Mouse (Mus musculus): ENCODE measurements around the gene Samd14. TPM values are rescaled to one million over a fixed set of nuclear protein-coding genes. Genes with fewer than 3 reads are reported as not detected.

Gene Samd14
- polyA plus RNA-seq, 1 experiment from 2014 or later: 89.2 TPM

DNA sequence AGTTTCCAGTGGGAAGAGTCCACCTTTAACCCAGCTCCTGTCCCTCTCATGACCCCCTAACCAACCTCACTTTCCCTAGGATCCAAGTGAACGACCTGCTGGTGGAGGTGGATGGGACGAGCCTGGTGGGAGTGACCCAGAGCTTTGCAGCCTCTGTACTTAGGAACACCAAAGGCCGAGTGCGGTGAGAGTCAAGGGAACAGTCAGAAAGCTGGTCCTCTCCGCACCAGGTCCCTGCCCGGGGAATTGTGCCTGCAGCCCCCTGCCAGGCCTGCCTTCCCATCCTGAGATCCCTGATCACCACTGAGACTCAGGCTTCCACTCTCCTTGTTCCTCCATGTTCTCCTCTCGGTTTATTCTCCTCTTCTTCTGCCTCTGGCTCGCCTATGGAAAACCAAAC lies 9.6 kb upstream of the Samd14 start:
- 80% methylated on average over 8 of the region's 8 CpGs for WGBS
- Histone ChIP-seq H3K9me3 (replicated peaks) (no peaks in the 10 kb centered on the region), H3K4me1 (peaks cover 48% of the 10 kb centered on the region), H3K4me3 (no peak overlapping the region), H3K27me3 (no peaks in the 10 kb centered on the region), H3K9ac (0 out of 2 replicates have a peak overlapping the region, but pooled peaks have one; percentile 36), H3K4me2 (no peak overlapping the region), H3K36me3 (ENCODE audit: poor library complexity, severe bottlenecking) (peaks cover 91% of the 10 kb centered on the region), H3K27ac (peak overlapping the region; percentile 77)
- no peak for ATAC-seq

DNA sequence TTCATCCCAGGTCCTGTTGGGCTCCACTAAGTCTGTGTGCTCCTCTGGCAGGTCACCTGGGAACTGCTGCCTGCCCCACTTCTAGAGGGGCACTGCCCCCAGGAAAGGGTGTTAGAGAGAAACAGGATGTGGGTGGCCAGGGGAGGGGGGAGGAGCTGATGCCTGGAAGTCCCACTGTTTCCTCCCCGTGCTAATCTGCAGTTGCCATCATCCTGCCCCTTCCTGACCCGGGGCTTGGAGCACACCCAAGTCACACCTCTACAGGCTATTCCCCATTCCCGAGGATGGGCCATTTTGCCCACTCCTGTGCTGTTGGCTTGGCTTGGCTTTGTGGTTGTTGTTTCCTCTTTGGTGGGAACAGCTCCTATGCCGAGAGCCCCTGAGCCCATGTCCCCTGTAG lies 9.1 kb upstream of the Samd14 start:
- Histone ChIP-seq H3K27ac (peak overlapping the region; percentile 77), H3K4me2 (peak overlapping the region; percentile 10; the same call in 1 of the 2 replicates), H3K27me3 (no peaks in the 10 kb centered on the region), H3K9ac (peak overlapping the region; percentile 36; the same call in 1 of the 2 replicates), H3K9me3 (replicated peaks) (no peaks in the 10 kb centered on the region), H3K4me3 (no peak overlapping the region), H3K36me3 (ENCODE audit: poor library complexity, severe bottlenecking) (peaks cover 93% of the 10 kb centered on the region), H3K4me1 (peaks cover 45% of the 10 kb centered on the region)
- ATAC-seq: no peak; the same call in 1 of the 2 replicates
- WGBS: 50% methylated on average over 4 of the region's 4 CpGs

DNA sequence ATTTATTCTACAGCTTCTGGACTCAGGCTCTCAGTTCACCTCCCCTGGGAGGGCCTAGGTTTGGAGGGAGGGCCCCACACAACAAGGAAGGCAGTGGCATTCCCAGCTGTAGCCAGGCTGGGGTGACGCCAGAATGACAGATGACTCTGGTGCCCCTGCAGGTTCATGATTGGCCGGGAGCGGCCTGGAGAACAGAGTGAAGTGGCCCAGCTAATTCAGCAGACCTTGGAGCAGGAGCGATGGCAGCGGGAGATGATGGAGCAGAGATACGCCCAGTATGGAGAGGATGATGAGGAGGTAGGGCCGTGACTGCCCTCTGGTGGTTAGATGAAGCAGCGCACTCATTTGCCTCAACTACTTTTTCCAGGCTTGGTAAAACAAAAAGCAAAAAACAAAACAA lies 8.6 kb upstream of the Samd14 start:
- under 1% methylated on average over 8 of the region's 8 CpGs for WGBS
- Histone ChIP-seq H3K9ac (peak overlapping the region; percentile 36; the same call in 1 of the 2 replicates), H3K4me2 (peak overlapping the region; percentile 10; the same call in 1 of the 2 replicates), H3K36me3 (ENCODE audit: poor library complexity, severe bottlenecking) (peaks cover 95% of the 10 kb centered on the region), H3K27ac (peak overlapping the region; percentile 77), H3K27me3 (no peaks in the 10 kb centered on the region), H3K4me3 (no peak overlapping the region), H3K4me1 (peaks cover 45% of the 10 kb centered on the region), H3K9me3 (replicated peaks) (no peaks in the 10 kb centered on the region)
- peak; percentile 74 for ATAC-seq

DNA sequence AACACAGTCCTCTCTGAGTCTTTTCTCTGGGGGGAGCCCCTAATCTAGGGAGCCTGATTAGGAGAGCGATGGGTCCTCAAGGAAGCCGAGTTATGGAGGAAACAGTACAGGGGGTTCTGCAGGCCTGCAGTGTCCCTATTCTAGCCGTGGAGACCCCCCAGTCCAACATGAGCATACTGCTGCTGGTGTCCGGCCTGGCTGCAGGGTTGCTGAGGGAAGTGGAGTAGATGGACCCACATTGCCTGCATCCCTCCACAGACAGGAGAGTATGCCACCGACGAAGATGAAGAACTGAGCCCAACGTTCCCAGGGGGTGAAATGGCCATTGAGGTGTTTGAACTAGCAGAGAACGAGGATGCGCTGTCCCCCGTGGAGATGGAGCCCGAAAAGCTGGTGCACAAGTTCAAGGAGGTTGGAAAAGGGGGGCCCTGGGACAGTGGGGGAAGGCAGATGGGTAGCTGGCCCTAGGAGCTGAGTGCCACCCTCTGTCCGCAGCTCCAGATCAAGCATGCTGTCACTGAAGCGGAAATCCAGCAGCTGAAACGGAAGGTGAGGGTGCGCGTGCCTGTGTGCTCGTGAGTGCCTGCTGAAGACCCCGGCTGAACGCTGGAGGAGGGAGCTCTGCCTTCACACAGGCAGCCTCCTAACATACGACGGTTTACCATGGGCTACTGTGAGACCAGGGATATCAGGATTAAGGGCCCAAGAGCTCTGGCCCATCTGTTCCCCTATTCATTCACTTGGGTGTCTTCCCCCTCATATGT lies 7.9 kb upstream of the Samd14 start:
- H3K9ac ChIP-seq: no peak overlapping the region
- peaks cover 88% of the 10 kb centered on the region for H3K36me3 ChIP-seq (ENCODE audit: poor library complexity, severe bottlenecking)
- 91% methylated on average over 21 of the region's 21 CpGs for WGBS

DNA sequence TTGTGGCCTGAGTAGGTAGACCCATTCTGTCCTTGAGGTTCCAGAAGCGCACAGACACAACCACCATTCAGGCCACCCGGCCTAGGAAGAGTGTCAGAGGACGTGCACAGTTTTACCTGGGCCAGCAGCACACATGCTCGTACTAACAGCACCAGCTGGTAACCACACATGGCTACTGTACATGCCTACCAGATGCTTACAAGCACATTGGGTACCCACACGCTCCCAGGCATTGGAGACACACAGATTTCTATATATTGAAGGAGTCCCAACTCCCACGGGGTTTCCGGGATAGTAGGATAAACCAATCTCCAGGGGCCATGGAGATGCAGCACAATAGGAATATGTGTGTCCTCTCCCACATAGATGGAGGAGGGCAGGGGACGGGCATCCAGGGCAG lies 7.0 kb upstream of the Samd14 start:
- Histone ChIP-seq H3K27me3 (no peaks in the 10 kb centered on the region), H3K4me2 (no peak overlapping the region), H3K36me3 (ENCODE audit: poor library complexity, severe bottlenecking) (peaks cover 78% of the 10 kb centered on the region), H3K27ac (no peak overlapping the region), H3K9ac (no peak overlapping the region), H3K4me1 (peaks cover 43% of the 10 kb centered on the region), H3K9me3 (replicated peaks) (no peaks in the 10 kb centered on the region), H3K4me3 (no peak overlapping the region)
- ATAC-seq: no peak
- WGBS: 95% methylated on average over 8 of the region's 8 CpGs

More for the DNA sequence above, 7.9 kb upstream of the Samd14 start:
- Histone ChIP-seq H3K4me1 (peaks cover 44% of the 10 kb centered on the region), H3K27ac (no peak overlapping the region), H3K27me3 (no peaks in the 10 kb centered on the region), H3K9me3 (replicated peaks) (no peaks in the 10 kb centered on the region), H3K4me2 (no peak overlapping the region), H3K4me3 (no peak overlapping the region)
- ATAC-seq: no peak

DNA sequence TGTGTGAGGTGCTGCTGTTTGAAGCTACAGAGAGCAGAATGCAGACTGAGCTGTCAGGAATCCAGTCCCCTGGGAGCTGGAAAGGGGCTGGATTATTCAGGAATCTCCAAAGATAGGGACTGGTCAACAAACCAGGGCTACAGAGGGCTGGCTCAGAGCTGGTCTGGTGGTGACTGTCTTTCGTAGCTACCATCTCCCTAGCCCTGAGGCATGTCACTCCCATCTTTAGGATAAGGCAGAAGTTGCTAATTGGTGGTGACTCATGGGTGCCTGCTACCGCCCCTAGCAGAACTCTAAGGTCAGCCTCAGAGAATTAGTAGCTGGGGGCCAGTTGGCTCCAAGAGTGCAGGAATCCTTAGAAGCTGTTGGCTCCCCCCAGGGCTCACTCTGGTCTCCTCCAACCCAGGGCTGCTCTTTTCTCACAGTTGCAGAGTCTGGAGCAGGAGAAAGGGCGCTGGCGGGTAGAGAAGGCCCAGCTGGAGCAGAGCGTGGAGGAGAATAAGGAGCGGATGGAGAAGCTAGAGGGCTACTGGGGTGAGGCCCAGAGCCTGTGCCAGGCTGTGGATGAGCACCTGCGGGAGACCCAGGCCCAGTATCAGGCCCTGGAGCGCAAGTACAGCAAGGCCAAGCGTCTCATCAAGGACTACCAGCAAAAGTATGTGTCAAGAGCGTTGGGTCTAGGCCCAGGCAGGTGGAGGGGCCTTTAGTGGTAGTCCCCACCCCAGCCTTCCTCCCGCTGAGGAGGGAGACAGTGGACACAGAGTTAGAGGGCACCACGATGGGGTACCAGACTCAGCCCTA lies 5.3 kb upstream of the Samd14 start:
- Histone ChIP-seq H3K4me1 (peaks cover 41% of the 10 kb centered on the region), H3K9me3 (replicated peaks) (no peaks in the 10 kb centered on the region), H3K4me2 (no peak overlapping the region), H3K27me3 (no peaks in the 10 kb centered on the region), H3K9ac (no peak overlapping the region), H3K27ac (peak overlapping the region; percentile 20; the same call in 1 of the 2 replicates), H3K36me3 (ENCODE audit: poor library complexity, severe bottlenecking) (peaks cover 62% of the 10 kb centered on the region), H3K4me3 (no peak overlapping the region)
- no peak for ATAC-seq
- WGBS: 90% methylated on average over 12 of the region's 12 CpGs

DNA sequence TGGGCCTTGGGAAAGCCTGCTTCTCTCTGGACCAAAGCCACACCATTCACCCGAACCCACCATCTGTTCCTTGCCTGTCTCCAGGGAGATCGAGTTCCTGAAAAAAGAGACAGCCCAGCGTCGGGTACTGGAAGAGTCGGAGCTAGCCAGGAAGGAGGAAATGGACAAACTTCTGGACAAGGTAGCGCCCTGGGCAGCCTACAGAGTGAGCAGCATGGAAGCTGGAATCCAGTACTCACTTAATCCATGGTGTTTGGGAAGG lies 4.8 kb upstream of the Samd14 start:
- ATAC-seq: no peak

DNA sequence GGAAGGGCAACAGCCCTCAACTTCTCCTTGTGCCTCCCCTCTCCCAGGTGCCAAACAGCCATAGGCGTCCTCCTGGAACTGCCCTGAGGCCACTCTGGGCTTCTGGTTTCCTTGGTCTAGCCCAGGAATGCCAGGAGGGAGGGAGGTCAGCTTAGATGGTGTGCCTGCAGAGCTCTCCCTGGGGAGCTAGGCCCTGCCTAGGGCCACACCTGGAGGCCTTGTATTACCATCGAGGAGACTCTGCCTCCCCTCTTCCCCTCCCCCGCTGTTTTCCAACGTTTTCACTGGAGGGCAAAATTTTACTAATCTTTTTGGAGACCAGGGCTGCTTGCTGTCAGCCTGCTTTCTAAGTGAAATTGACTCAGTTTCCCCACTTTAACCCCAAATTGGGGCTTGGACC lies 3.6 kb upstream of the Samd14 start:
- WGBS: 37% methylated on average over 4 of the region's 4 CpGs
- H3K36me3 ChIP-seq (ENCODE audit: poor library complexity, severe bottlenecking): peaks cover 46% of the 10 kb centered on the region
- H3K4me3 ChIP-seq: peak overlapping the region; percentile 43
- H3K9me3 ChIP-seq (replicated peaks): no peaks in the 10 kb centered on the region
- H3K4me1 ChIP-seq: peaks cover 35% of the 10 kb centered on the region
- peak overlapping the region; percentile 67; the same call in 1 of the 2 replicates for H3K9ac ChIP-seq
- peak overlapping the region; percentile 81 for H3K27ac ChIP-seq
- ATAC-seq: no peak
- H3K4me2 ChIP-seq: peak overlapping the region; percentile 75
- H3K27me3 ChIP-seq: no peaks in the 10 kb centered on the region

More for the DNA sequence above, 4.8 kb upstream of the Samd14 start:
- Histone ChIP-seq H3K36me3 (ENCODE audit: poor library complexity, severe bottlenecking) (peaks cover 57% of the 10 kb centered on the region), H3K4me2 (no peak overlapping the region), H3K27me3 (no peaks in the 10 kb centered on the region), H3K9ac (no peak overlapping the region), H3K27ac (peak overlapping the region; percentile 20), H3K4me1 (peaks cover 44% of the 10 kb centered on the region), H3K4me3 (no peak overlapping the region), H3K9me3 (replicated peaks) (no peaks in the 10 kb centered on the region)
- WGBS: 72% methylated on average over 6 of the region's 6 CpGs

DNA sequence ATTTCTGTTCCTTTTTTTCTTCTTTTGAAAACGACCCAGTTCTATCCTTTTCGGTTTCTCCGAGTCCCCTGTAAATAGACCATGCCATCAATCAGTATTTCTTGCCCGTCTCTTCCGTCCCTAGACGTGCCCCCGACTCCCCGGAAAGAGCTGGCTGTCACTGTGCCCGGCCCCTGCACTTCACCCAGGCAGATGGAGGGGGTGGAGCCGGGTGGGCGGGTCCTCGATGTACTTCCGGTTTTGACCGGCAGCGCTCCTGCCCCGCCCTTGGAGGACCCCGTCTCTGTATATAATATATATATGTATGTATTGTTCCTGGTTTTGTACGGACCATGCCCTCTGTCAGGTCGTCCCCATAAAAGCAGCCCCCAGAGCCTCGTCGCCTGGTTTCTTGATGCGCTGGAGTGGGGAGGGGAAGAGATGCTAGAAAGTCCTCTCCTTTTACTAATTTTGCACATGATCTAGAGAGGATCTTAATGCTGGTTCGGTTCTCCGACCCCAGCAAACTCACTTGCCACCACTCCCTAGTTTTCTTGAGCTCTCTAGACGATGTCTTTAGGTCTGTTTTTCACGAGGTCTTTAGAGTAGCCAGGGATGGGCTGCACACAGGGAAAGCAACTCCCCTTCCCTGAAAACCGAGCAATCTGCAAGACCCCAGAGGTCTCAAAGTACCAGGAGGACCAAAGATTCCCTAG lies 3.0 kb upstream of the Samd14 start:
- 2% methylated on average over 27 of the region's 27 CpGs for WGBS
- Histone ChIP-seq H3K4me3 (peak overlapping the region; percentile 43), H3K27me3 (no peaks in the 10 kb centered on the region), H3K4me1 (peaks cover 40% of the 10 kb centered on the region), H3K9ac (peak overlapping the region; percentile 67), H3K36me3 (ENCODE audit: poor library complexity, severe bottlenecking) (peaks cover 42% of the 10 kb centered on the region), H3K27ac (peak overlapping the region; percentile 81), H3K4me2 (peak overlapping the region; percentile 75), H3K9me3 (replicated peaks) (no peaks in the 10 kb centered on the region)
- peak; percentile 67 for ATAC-seq

DNA sequence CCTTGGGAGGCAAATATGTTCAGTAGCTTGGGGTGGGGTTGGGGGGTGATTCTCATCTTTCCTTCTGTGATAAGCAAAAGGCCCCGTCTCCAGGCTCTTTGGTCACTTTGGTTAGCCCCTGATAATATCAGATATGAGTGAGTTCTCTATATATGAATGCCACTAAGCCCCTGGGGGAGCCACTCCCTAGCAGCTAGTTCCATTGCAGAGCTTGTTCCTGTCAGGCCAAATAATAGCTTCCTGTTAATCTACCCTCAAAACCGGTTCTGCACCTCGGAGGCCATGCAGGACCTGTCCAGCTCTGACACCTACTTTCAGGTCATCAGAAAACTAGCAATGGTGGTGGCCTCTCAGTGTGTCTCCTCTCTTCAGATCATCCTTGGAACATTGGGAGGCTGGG lies 2.3 kb upstream of the Samd14 start:
- H3K9ac ChIP-seq: no peak overlapping the region
- H3K9me3 ChIP-seq (replicated peaks): no peaks in the 10 kb centered on the region
- H3K36me3 ChIP-seq (ENCODE audit: poor library complexity, severe bottlenecking): peaks cover 35% of the 10 kb centered on the region
- H3K4me1 ChIP-seq: peaks cover 48% of the 10 kb centered on the region
- 82% methylated on average over 3 of the region's 3 CpGs for WGBS
- no peaks in the 10 kb centered on the region for H3K27me3 ChIP-seq
- H3K4me3 ChIP-seq: no peak overlapping the region; the same call in 1 of the 2 replicates
- peak overlapping the region; percentile 75 for H3K4me2 ChIP-seq
- H3K27ac ChIP-seq: peak overlapping the region; percentile 81; the same call in 1 of the 2 replicates
- no peak for ATAC-seq

DNA sequence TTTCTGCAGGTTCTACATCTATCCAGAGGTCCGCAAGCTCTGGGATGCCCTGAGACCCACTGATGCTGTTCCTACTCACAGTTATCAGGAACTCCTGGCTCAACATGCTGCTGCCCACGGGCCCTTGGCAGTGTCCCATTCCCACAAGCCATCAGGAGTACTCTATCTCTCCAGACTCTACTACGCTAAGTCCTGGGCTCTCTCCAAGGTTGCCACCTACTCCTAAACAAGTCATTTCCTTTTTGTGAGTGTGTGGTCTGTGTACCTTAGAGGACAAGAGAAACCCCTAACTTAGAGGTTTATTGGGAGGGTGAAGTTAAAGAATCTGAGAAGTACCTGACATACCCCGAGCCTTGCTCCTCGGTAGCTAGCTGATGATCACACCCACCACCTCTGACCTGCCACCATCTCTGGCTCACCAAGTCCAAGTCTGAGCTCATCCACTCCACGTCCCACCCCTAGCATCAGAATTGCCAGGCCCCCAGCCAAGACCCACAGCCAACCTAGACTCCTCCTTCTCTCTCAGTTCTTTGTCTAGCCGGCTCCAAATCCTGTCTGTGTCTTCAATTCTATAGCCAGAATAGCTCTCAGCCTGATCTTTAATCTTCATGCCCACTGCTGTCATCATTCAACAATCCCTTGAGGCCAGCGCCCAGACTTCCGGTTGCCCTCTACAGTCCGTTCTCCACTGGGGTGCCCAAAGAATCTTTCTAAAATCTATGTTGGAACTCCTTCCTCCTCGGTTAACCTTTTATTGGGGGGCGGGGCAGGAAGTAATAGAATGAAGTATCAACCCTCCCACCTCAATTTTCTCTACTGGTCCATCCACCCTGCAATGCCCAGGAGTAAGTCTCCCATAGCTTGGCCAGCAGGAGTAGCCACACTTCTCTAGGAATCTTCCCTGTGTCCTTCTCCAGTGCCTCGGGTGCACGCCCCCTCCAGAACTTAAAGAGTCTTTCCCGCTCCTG lies 734 bp upstream of the Samd14 start:
- Histone ChIP-seq H3K27me3 (no peaks in the 10 kb centered on the region), H3K27ac (peak overlapping the region; percentile 97), H3K4me3 (peak overlapping the region; percentile 95), H3K36me3 (ENCODE audit: poor library complexity, severe bottlenecking) (peaks cover 23% of the 10 kb centered on the region), H3K9me3 (replicated peaks) (no peaks in the 10 kb centered on the region), H3K4me2 (peak overlapping the region; percentile 91), H3K4me1 (peaks cover 60% of the 10 kb centered on the region), H3K9ac (peak overlapping the region; percentile 99)
- ATAC-seq: no peak
- 32% methylated on average over 15 of the region's 15 CpGs for WGBS
